ENCODE assay signal across 9 mouse cellular contexts in the genomic region with DNA sequence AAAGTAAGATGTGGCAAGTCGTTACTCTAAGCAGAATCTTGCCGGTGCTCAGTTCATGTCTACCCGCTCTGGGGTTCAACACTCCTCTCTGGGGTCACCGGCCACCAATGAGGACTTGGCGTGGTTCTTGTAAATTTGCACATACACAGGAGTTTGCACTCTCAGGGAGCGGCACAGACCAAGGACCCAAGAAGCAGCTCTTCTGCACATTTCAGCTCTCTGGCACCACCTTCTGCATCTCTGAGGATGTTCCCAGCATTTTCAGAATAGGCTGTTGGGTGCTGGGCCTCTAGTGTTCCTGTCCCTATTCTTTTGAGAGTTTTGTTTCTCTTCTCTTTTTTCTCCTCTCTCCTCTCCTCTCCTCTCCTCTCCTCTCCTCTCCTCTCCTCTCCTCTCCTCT. TPM values are rescaled to one million over a fixed set of nuclear protein-coding genes. Genes with fewer than 3 reads are reported as not detected.
DNase-seq lines count a peak whose midpoint lies in the region; ATAC-seq and TF ChIP-seq lines count a peak whose summit lies in the region.
"Had no signal": no experiment of that assay in that cellular context is flagged by ENCODE, and none has a peak within 500 bp of the region (broad histone marks: within the 10 kb centered on the region; RNA-seq: fewer than 3 reads in every experiment).

No protein-coding gene starts in this region.

- no peak overlapping the region for H3K9ac ChIP-seq in stomach, embryonic 16.5 days (ENCODE audit: low read length)
- H3K9ac ChIP-seq: neural tube, embryonic 13.5 days had no signal

- no peaks in the 10 kb centered on the region for H3K36me3 ChIP-seq in thymus, adult 2 months (ENCODE audit: control insufficient read depth, insufficient read depth, low read length)
- no peaks in the 10 kb centered on the region for H3K36me3 ChIP-seq in stomach, embryonic 16.5 days (ENCODE audit: control insufficient read depth, insufficient read depth, low read length)
- H3K36me3 ChIP-seq: neural tube, embryonic 13.5 days had no signal

- no peak overlapping the region for H3K27ac ChIP-seq in thymus, adult 2 months (ENCODE audit: control insufficient read depth, insufficient read depth, low read length)
- no peak overlapping the region for H3K27ac ChIP-seq in stomach, embryonic 16.5 days (ENCODE audit: low read length)
- H3K27ac ChIP-seq: neural tube, embryonic 13.5 days had no signal

- no peaks in the 10 kb centered on the region for H3K9me3 ChIP-seq in stomach, embryonic 16.5 days (replicated peaks; ENCODE audit: control insufficient read depth, low read length)
- H3K9me3 ChIP-seq: neural tube, embryonic 13.5 days had no signal

- no peak for TF ChIP-seq POLR2A in thymus, adult 2 months (IDR thresholded peaks at IDR 0.05; ENCODE audit: control insufficient read depth, extremely low read depth, insufficient read depth, low read length, poor library complexity)
- TF ChIP-seq POLR2A in brain, embryonic 14.5 days (IDR thresholded peaks at IDR 0.05; ENCODE audit: borderline replicate concordance, extremely low read depth, insufficient read depth, insufficient read length, poor library complexity, severe bottlenecking) = no peak

- 31% methylated on average over 6 of the region's 6 CpGs for WGBS in thymus, adult 2 months
- WGBS in stomach, embryonic 16.5 days = 19% methylated on average over 6 of the region's 6 CpGs

- no peak for TF ChIP-seq CTCF in thymus, adult 2 months (IDR thresholded peaks at IDR 0.05; ENCODE audit: borderline replicate concordance, control insufficient read depth, extremely low read depth, insufficient read depth, low read length, poor library complexity)
- TF ChIP-seq CTCF in brain, embryonic 14.5 days (IDR thresholded peaks at IDR 0.05; ENCODE audit: borderline replicate concordance, extremely low read depth, insufficient read depth, insufficient read length) = peak; percentile 73; the same call in 1 of the 2 replicates

- H3K4me3 ChIP-seq in thymus, adult 2 months (ENCODE audit: control insufficient read depth, insufficient read depth, low read length) = no peak overlapping the region
- H3K4me3 ChIP-seq in stomach, embryonic 16.5 days (replicated peaks; ENCODE audit: low read length) = no peak overlapping the region
- H3K4me3 ChIP-seq: neural tube, embryonic 13.5 days had no signal

- no peaks in the 10 kb centered on the region for H3K27me3 ChIP-seq in thymus, adult 2 months (ENCODE audit: control insufficient read depth, insufficient read depth, low read length)
- no peaks in the 10 kb centered on the region for H3K27me3 ChIP-seq in stomach, embryonic 16.5 days (ENCODE audit: control insufficient read depth, insufficient read depth, low read length)

- H3K4me2 ChIP-seq in stomach, embryonic 16.5 days (ENCODE audit: low read depth, low read length) = no peak overlapping the region
- H3K4me2 ChIP-seq: neural tube, embryonic 13.5 days had no signal

- no peaks in the 10 kb centered on the region for H3K4me1 ChIP-seq in thymus, adult 2 months (replicated peaks; ENCODE audit: control insufficient read depth, insufficient read depth, low read length)
- 0 out of 2 replicates have a peak, but pooled peaks cover 5% of the 10 kb centered on the region for H3K4me1 ChIP-seq in stomach, embryonic 16.5 days (ENCODE audit: control insufficient read depth, insufficient read depth, low read length)

- peak; percentile 13 for DNase-seq in thymus, adult 2 months
- DNase-seq in thymus, adult 18-20 months = no peak
- peak; percentile 77 for DNase-seq in brain, embryonic 14.5 days (ENCODE audit: low read depth)
- peak; percentile 25 for DNase-seq in gastrocnemius, postnatal 10 days
- DNase-seq in kidney, postnatal 4 days = peak; percentile 64 to 74
- DNase-seq in lung, postnatal 36 days = peak; percentile 26

- peak; percentile 56; the same call in 1 of the 2 replicates for ATAC-seq in stomach, embryonic 16.5 days (ENCODE audit: insufficient read depth, low FRiP score)

RNA-seq across cellular contexts. Expression of gene B4galnt3, which starts 6.8 kb away (rescaled TPM):
- polyA plus RNA-seq in thymus, adult 2 months (2012; rRNA removed) = 0.57 and 0.66 TPM in 2 replicates
- 0.29 and 0.63 TPM in 2 replicates for polyA plus RNA-seq in brain, embryonic 14.5 days (2012; rRNA removed)
- total RNA-seq in gastrocnemius, postnatal 10 days (2021) = 1 to 10 TPM; 3.3 to 3.4 TPM
- polyA plus RNA-seq in stomach, embryonic 16.5 days (2015; fragmentation: Nextera tagmentation; extraction: Ambion mirVana) = 0.68 and 0.77 TPM in 2 replicates

RNA-seq across cellular contexts. Expression of gene D330020A13Rik, which starts 7.0 kb away (rescaled TPM):
- polyA plus RNA-seq in thymus, adult 2 months (2012; rRNA removed) = not detected in 2 replicates
- 0.07 TPM in 1 of 2 replicates, not detected in the other for polyA plus RNA-seq in brain, embryonic 14.5 days (2012; rRNA removed)
- total RNA-seq in gastrocnemius, postnatal 10 days (2021) = under 1 TPM in 1 of 2 experiments, not detected in 1; 0.41 TPM
- not detected in 2 replicates for polyA plus RNA-seq in stomach, embryonic 16.5 days (2015; fragmentation: Nextera tagmentation; extraction: Ambion mirVana)
- total RNA-seq: heart, adult 18-20 months had no signal

Comparison
In these comparisons a context has a peak if more than half of its experiments do, and no peak if none do; other contexts are left out.
1. DNase-seq: peak in thymus, adult 2 months (single experiment), brain, embryonic 14.5 days (single experiment), gastrocnemius, postnatal 10 days (single experiment), kidney, postnatal 4 days (2 of 2) and lung, postnatal 36 days (single experiment); none in thymus, adult 18-20 months (0 of 2).